In genomic region chr1:91216504-91217267, GRCm38 (mm10) we compare ENCODE assay signal across 10 mouse cellular contexts. TPM values are rescaled to one million over a fixed set of nuclear protein-coding genes. Genes with fewer than 3 reads are reported as not detected.
DNase-seq lines count a peak whose midpoint lies in the region; ATAC-seq and TF ChIP-seq lines count a peak whose summit lies in the region.
"Had no signal": no experiment of that assay in that cellular context is flagged by ENCODE, and none has a peak within 500 bp of the region (broad histone marks: within the 10 kb centered on the region; RNA-seq: fewer than 3 reads in every experiment).

No protein-coding gene starts in this region.

- TF ChIP-seq CTCF in left cerebral cortex, adult 2 months (IDR thresholded peaks at IDR 0.05) = no peak
- TF ChIP-seq CTCF in bone marrow, adult 2 months (IDR thresholded peaks at IDR 0.05; ENCODE audit: control insufficient read depth, insufficient read depth, low read length) = no peak

- peak overlapping the region; percentile 33 for H3K9ac ChIP-seq in heart, embryonic 15.5 days
- H3K9ac ChIP-seq: hindbrain, embryonic 15.5 days had no signal

- intact Hi-C loops in left cerebral cortex, adult 2 months (cut with DNase I) = loop anchor here (10.0 kb wide), 1 partner anchor 242 kb away; no protein-coding TSS in a partner anchor
- intact Hi-C loops in left cerebral cortex, postnatal 36 days (cut with DNase I) = loop anchor here (10.0 kb wide), 1 partner anchor 242 kb away; no protein-coding TSS in a partner anchor
- intact Hi-C loops in left cerebral cortex, postnatal 10 days (cut with DNase I) = loop anchor here (10.0 kb wide), 1 partner anchor 242 kb away; no protein-coding TSS in a partner anchor

- WGBS in bone marrow, adult 2 months = 13% methylated on average over 10 of the region's 10 CpGs
- 24% methylated on average over 10 of the region's 10 CpGs for WGBS in heart, embryonic 15.5 days

- no peaks in the 10 kb centered on the region for H3K9me3 ChIP-seq in heart, embryonic 15.5 days (replicated peaks)
- H3K9me3 ChIP-seq: hindbrain, embryonic 15.5 days had no signal

- no peaks in the 10 kb centered on the region for H3K36me3 ChIP-seq in heart, embryonic 15.5 days
- H3K36me3 ChIP-seq: hindbrain, embryonic 15.5 days had no signal

- no peak overlapping the region for H3K4me3 ChIP-seq in left cerebral cortex, adult 2 months
- no peak overlapping the region for H3K4me3 ChIP-seq in bone marrow, adult 2 months (replicated peaks; ENCODE audit: control insufficient read depth, low read depth, low read length)
- no peak overlapping the region for H3K4me3 ChIP-seq in heart, embryonic 15.5 days
- H3K4me3 ChIP-seq: hindbrain, embryonic 15.5 days had no signal

- ATAC-seq in heart, embryonic 15.5 days (replicated peaks; ENCODE audit: insufficient number of reproducible peaks, insufficient read depth, low FRiP score, low read depth) = peak; percentile 80

- H3K27ac ChIP-seq in left cerebral cortex, adult 2 months = peak overlapping the region; percentile 9; the same call in 1 of the 2 replicates
- H3K27ac ChIP-seq in bone marrow, adult 2 months (ENCODE audit: control insufficient read depth, insufficient read depth, low read depth, low read length, poor library complexity) = peak overlapping the region; percentile 11; the same call in 1 of the 2 replicates
- H3K27ac ChIP-seq in heart, embryonic 15.5 days = peak overlapping the region; percentile 94
- H3K27ac ChIP-seq: hindbrain, embryonic 15.5 days; macrophage had no signal

- no peak for TF ChIP-seq POLR2A in bone marrow, adult 2 months (IDR thresholded peaks at IDR 0.05; ENCODE audit: borderline replicate concordance, control insufficient read depth, low read depth, low read length)

- H3K27me3 ChIP-seq in heart, embryonic 15.5 days = no peaks in the 10 kb centered on the region
- H3K27me3 ChIP-seq: hindbrain, embryonic 15.5 days had no signal

- DNase-seq in left cerebral cortex, adult 2 months (ENCODE audit: extremely low spot score in 1 of 2, low spot score in 2 of 2) = no peak
- no peak for DNase-seq in left cerebral cortex, postnatal 36 days (ENCODE audit: low spot score in 2 of 2)
- peak; percentile 53 for DNase-seq in retina, postnatal 1 day
- DNase-seq in left cerebral cortex, postnatal 10 days (ENCODE audit: extremely low spot score in 1 of 2, low spot score in 2 of 2) = no peak
- DNase-seq in adrenal gland, postnatal 14 days = no peak
- no peak for DNase-seq in thymus, postnatal 25 days

- peaks cover 10% of the 10 kb centered on the region; the same call in 1 of the 2 replicates for H3K4me1 ChIP-seq in bone marrow, adult 2 months (ENCODE audit: control insufficient read depth, insufficient read depth, low read length)
- H3K4me1 ChIP-seq in heart, embryonic 15.5 days (replicated peaks) = peaks cover 59% of the 10 kb centered on the region

- peak overlapping the region; percentile 32 for H3K4me2 ChIP-seq in heart, embryonic 15.5 days
- H3K4me2 ChIP-seq: hindbrain, embryonic 15.5 days had no signal

RNA-seq across cellular contexts. Expression of gene Ube2f, which starts 33.4 kb away (rescaled TPM):
- 10 to 100 TPM; 54.0 to 55.3 TPM for total RNA-seq in left cerebral cortex, adult 2 months (2021)
- 10 to 100 TPM; 51.2 to 57.2 TPM for total RNA-seq in left cerebral cortex, postnatal 36 days (2021)
- polyA plus RNA-seq in bone marrow, adult 2 months (2011; ENCODE audit: insufficient read depth, insufficient read length, low replicate concordance, missing spikeins) = 48.9 and 62.6 TPM in 2 replicates
- polyA plus RNA-seq in heart, embryonic 15.5 days (2015; fragmentation: Nextera tagmentation; extraction: Ambion mirVana) = 60.4 and 65.0 TPM in 2 replicates
- 10 to 100 TPM; 47.5 to 50.0 TPM for total RNA-seq in left cerebral cortex, postnatal 10 days (2021)
- total RNA-seq in adrenal gland, postnatal 14 days (2021) = 70.5 and 85.1 TPM in 2 replicates

RNA-seq across cellular contexts. Expression of gene Ramp1, which starts 37.1 kb away (rescaled TPM):
- total RNA-seq in left cerebral cortex, adult 2 months (2021) = 10 to 100 TPM; 52.6 to 53.0 TPM
- total RNA-seq in left cerebral cortex, postnatal 36 days (2021) = 10 to 100 TPM; 52.8 to 56.4 TPM
- polyA plus RNA-seq in bone marrow, adult 2 months (2011; ENCODE audit: insufficient read depth, insufficient read length, low replicate concordance, missing spikeins) = 12.9 and 22.2 TPM in 2 replicates
- polyA plus RNA-seq in heart, embryonic 15.5 days (2015; fragmentation: Nextera tagmentation; extraction: Ambion mirVana) = 46.1 and 50.6 TPM in 2 replicates
- 10 to 100 TPM; 33.9 to 37.5 TPM for total RNA-seq in left cerebral cortex, postnatal 10 days (2021)
- total RNA-seq in adrenal gland, postnatal 14 days (2021) = 8.0 and 9.5 TPM in 2 replicates

Comparison
In these comparisons a context has a peak if more than half of its experiments do, and no peak if none do; other contexts are left out.
1. H3K27ac ChIP-seq: peak in every context shown above with its lines; median percentile 94 in heart, embryonic 15.5 days; 11 in bone marrow, adult 2 months; 9 in left cerebral cortex, adult 2 months.